Mouse (Mus musculus): Measurements from ENCODE around the gene Alox12b.

Gene Alox12b

DNA sequence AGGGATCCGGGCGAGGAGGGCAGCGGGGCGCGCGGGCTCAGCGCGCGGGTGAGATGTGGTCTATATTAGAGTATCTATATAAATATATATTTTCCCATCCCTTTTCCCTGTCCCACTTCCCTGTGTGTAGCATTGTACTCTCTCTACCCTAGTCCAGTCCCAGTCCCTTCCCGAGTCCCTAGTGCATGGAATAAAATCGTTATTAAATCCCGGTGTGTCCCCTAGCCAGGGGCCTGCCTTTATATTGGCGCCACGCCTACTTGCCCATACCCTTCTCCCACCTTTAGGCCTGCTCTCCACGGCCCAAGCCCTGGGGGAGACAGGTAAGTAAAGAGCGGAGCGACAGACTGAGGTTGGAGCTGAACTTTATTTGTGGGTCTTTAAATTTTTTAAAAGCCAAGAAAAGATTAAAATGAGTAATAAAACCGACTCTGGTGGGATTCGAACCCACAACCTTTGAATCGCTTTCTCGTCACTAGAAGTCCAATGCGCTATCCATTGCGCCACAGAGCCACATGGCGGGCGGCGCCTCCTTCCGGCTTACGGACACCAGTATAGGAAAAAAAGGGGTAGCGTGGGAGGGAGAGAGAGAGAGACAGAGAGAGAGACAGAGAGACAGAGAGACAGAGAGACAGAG, 33.6 kb upstream of the Alox12b start:
- peak; percentile 86 to 90 for DNase-seq (ENCODE audit: low spot score in 2 of 2)

DNA sequence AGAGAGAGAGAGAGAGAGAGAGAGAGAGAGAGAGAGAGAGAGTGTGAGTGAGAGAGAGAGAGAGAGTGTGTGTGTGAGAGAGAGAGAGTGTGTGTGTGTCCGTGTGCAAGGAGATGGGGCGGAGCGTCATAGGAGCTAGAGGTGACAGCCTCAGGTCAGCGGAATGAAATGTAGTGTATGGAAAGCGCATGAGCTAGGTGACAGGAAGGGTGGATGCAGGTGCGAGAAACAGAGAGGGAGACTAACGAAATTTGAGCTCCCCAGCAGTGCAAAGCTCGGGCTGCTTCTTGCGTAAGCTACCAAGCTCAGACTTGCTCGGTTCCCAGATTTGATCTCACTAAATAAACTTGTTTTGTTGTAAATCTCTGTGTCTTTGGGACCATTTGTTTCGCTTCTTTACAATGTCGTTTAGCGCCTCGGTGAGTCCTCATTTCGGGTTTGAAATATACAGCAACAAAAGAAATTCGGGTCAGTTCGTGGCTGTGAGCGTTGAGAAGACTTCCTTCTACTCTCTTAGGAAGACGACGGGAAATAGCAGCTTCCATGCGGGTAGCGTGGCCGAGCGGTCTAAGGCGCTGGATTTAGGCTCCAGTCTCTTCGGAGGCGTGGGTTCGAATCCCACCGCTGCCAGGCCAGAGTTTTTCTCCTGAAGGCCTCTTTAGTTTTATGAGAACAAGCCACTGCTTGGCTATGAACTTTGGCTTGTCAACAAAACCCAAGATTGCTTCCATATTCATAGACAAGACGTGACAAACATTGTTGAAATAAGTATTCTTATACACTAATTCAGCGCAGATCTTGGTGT, 32.9 kb upstream of the Alox12b start:
- DNase-seq (ENCODE audit: low spot score in 2 of 2), result peak; percentile 78 to 90

DNA sequence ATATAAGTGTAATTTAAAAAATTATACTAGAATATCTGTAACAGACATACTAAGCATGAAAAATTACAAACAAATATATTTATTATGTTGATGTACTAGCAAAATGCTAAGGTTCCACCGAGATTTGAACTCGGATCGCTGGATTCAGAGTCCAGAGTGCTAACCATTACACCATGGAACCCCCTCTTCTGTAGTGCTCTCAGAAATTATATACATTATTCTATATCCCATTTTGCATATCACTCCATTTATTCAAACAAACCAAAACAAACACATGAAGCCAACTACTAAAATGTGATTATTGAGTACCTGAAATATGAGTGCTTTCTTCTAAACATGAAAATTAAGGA, 32.3 kb upstream of the Alox12b start:
- DNase-seq (ENCODE audit: low spot score in 2 of 2), result peak in 1 of 2 experiments; percentile 55

DNA sequence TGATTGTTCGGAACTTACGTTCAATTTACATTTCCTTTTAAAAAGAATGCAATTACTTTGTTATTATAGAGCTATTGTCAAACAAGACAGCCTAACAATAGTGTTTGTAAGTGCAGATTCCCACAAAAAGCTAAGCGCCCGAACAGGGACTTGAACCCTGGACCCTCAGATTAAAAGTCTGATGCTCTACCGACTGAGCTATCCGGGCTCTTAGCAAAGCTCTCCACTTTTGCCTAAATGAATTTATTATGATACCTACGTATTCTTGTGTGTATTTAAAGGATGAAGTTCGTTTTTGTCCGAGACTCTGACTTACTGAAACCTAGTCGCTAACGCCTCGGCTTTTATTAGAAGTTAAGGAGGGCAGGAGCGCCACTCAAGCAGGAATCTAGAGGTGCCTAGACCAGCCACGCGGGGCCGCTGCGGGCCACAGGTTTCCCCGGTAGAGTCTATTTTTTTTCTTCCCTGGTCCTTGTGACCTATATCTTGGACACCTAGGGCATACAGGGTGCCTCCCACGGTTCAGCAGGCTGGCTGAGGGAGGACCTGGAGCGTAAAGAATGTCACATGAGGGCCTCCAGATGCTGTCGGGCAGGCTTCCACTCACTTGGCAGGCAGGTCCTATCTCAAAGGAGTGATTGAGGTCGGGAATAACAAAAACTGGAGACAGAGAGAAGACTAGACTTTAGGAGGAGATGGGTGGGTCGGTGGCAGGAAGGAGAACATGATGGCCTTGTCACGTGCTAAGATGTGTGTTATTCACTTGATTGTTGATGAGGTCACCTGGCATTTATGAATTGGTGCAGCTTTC, 31.5 kb upstream of the Alox12b start:
- peak in 1 of 2 experiments; percentile 78 for DNase-seq (ENCODE audit: low spot score in 2 of 2)

DNA sequence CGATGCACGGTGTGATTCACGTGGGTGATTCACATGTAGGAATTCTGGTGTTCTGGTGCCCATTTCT, 31.1 kb upstream of the Alox12b start, which contains the start of gene Aloxe3:
Aloxe3 (plus strand) TSS at position 45 of the 67 bp plus-strand sequence.
- no peak for DNase-seq (ENCODE audit: low spot score in 2 of 2)

DNA sequence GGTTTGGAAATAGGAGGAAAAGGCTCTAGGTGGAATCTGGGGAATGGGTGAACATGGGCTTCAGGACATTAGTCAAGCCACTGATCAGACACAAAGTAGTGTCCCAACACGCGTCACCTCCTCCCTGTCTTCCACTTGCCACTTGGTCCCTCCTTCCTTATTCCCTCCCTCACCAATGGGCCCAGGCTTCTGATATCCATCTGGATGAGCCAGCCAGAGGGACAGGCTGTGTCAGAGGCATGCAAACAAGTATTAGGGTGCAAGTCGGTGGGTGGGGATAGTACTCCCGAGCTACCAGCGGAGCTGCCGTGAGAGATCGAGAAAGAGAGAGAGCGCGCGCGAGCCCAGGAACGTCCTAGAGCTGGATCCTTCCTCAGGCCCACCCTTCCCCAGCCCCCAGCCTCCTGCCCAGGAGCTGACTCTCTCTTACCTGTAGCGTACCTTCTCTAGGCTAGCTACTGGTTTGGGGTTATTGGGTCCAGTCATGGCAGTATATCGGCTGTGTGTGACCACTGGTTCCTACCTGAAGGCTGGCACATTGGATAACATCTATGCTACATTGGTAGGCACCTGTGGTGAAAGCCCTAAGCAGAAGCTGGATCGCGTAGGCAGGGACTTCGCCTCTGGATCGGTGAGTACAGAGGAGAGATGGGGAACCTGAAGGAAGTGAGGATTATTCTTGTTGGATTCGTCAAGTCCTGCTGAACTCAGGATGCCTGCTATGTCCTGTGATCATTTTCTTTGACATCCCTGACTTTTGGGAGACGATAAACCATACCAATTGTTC, 30.7 kb upstream of the Alox12b start:
- no peak for DNase-seq (ENCODE audit: low spot score in 2 of 2)

DNA sequence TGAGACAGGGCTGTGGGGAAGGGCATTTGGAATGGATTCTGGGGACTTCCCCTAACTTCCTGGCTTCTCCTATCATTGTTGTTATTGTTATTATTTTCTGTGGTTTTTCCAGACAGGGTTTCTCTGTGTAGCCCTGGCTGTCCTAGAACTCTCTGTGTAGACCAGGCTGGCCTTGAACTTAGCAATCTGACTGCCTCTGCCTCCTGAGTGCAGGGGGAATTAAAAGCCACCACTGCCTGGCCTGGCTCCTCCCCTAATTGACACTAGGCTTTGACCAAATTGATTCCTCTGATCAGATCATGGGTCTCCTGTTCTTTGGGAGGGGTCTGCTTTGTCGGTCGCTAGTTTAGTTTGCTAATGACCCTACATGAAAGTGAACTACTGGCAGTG, 30.1 kb upstream of the Alox12b start:
- no peak for DNase-seq (ENCODE audit: low spot score in 2 of 2)

DNA sequence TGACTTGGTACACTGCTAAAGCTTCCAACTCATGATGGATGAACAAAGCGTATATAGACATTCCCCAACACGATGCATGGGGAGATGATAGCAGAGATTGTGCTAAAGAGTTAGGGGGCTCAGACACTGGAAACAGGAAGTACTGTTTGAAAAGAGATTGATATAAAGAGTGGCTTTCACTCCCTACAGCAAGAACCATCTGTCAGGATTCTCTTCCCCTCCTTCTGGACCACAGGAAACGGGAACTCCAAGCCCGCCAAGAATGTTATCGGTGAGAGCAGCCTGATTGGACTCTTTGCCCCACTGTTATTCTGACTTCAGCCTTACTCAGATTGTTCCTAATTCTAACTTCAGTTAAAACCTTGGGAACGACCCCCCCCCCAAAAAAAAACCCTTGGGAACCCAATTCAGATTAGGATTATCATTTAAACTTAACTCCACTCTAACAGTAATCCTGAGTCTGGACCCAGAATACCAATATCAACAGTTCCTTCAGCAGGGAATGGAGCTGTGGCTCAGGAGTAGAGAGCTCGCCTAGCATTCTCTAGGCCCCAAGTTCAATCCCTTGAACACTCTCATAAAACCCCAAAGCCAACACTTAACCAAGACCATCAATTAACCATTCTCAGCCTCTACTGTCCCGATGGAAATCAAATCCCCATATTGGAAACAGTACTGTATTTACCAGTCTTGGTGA, 28.2 kb upstream of the Alox12b start:
- no peak for DNase-seq (ENCODE audit: low spot score in 2 of 2)

DNA sequence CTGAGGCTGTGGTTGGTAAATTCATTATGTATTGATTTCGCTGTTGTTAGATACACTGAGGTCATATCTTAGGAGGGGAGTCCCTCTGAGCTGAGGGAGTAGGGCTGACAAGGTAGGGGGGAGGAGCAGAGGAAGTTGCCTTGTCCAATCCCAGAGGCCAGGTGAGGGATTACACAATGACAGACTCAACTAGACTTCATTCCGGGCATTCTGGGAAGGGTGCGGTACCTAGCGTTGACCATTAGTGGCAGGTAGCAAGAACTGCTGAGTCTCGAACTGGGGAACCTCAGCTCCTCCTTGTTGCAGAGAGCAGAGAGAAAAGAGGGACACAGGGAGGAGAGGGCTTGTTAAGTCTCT, 23.2 kb upstream of the Alox12b start:
- no peak for DNase-seq (ENCODE audit: low spot score in 2 of 2)

DNA sequence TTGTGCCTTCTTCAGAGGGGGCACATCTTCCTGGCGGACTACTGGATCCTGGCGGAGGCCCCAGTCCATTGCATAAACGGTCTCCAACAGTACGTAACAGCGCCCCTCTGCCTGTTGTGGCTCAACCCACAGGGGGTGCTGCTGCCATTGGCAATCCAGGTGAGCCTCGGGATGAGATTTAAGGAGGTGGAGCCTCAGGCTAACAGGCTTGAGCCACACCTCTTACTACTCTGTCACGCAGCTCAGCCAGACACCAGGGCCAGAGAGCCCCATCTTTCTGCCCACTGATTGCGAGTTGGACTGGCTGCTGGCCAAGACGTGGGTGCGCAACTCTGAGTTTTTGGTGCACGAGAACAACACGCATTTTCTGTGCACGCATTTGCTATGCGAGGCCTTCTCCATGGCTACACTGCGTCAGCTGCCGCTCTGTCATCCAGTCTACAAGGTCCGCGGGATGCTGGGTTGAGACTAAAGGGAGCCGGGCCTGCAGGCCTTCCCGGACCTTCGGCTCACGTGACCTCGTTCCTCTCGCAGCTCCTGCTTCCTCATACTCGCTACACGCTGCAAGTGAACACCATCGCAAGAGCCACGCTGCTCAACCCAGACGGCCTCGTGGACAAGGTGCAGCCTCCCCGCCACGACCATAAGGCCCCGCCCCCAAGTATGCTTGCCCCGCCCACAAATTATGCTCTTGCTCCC, 22.7 kb upstream of the Alox12b start:
- DNase-seq (ENCODE audit: low spot score in 2 of 2), result peak; percentile 71 to 82

DNA sequence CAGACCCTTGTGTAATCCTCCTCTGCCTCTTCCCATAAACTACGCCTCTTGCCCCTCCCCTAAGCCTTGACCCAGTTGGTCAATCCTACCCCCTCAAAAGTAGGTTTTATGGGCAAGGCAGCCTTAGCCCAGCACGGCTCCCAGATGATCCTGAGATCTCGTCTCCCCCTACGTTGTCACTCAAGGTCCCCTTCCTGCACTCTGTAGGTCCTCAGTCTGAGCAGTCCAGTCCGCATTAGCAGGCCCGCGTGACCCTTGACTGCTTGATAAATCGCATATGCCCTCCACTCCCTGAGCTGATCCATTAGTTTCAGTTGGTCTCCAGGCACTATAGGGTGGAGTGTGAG, 22.2 kb upstream of the Alox12b start:
- DNase-seq (ENCODE audit: low spot score in 2 of 2), result no peak

DNA sequence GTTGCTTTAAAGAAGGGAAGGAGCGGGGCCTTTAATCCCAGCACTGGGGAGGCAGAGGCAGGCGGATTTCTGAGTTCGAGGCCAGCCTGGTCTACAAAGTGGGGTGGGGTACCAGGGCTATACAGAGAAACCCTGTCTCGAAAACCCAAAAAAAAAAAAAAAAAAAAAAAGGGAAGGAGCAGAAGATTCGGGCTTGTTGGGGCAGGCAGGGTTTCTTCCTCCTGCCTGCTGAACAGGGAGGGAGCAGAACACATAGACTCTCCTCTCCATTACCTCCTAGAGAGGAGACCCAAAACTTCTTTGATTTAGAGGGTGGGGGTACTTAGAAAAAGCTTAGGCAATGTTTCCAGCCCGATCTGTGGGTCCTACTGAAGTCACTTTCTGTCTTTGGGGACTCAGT, 21.4 kb upstream of the Alox12b start:
- DNase-seq (ENCODE audit: low spot score in 2 of 2), result no peak

DNA sequence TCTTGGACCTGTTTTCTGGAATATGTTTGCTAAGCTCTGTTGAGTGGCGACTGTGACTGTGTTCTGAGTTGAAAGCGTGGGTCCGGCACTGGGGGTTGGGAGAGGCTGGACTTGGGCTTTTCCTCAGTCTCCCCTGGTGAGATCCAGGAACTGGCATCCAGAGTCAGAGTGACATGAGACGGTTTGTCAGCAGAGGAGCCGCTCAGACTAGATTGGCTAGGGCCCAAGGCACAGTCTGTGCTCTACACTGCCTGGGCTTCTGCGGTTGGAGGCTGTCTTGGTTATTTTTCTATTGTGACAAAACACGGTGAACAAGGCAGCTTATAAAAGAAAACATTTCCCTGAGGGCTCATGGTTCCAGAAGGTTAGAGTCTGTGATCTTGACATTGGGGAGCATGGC, 9.2 kb upstream of the Alox12b start:
- DNase-seq (ENCODE audit: low spot score in 2 of 2), result no peak

DNA sequence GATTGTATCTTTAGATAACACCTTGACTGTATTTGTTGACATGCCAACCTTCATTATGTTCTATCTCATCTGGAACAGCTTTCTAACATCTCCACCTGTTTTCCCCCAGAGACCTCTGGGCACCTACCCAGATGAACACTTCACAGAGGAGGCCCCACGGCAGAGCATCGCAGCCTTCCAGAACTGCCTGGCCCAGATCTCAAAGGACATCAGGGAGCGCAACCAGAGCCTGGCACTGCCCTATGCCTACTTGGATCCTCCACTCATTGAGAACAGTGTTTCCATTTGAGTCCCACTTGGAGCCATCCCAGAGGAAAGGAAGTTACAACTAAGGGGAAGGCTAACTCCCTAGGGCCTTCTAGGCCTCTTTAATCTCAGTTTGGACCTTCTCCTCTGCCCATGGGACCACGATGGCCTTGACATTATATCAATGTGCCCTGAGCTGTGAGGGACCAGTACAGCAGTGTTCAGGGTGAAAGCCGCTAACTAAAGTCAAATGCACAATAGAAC, 8.3 kb upstream of the Alox12b start:
- no peak for DNase-seq (ENCODE audit: low spot score in 2 of 2)

DNA sequence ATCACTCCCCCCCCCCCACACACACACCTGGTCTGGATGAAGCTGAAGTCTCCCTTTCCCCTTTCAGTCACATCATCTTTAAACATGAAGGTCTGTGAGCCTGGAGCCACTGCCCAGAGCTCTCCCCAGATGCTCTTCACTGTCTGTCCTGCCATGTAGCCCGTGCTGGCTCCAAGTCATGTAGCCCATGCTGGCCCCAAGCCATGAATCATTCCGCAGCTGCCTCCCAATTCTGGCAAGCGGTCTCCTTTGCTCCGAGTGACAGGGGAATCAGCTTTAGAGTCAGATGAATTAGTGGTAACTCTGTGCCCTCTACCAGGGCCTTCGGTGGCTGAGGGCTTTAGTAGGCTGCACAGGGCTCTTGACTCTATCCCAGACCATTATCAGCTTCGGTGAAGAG, 7.1 kb upstream of the Alox12b start:
- no peak for DNase-seq (ENCODE audit: low spot score in 2 of 2)

DNA sequence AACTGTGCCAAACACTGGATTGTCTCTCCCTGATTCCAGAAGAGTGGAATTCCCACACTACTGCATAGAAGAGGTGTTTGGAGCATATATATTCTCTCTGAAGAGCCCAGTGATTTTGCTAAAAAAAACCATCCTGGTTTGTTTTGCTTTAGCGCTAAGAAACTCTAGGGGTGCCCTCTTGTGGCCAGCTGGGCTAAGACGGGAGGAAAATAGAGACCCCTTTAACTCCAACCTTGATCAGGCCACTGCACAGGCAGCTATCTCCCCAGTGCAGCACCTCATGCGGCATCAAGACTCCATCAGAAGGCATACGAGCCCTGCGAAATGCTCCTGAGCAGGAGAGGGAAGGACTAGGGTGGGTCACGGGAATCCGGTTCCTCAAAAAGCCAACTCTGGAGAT, 6.3 kb upstream of the Alox12b start:
- peak in 1 of 2 experiments; percentile 61 for DNase-seq (ENCODE audit: low spot score in 2 of 2)

DNA sequence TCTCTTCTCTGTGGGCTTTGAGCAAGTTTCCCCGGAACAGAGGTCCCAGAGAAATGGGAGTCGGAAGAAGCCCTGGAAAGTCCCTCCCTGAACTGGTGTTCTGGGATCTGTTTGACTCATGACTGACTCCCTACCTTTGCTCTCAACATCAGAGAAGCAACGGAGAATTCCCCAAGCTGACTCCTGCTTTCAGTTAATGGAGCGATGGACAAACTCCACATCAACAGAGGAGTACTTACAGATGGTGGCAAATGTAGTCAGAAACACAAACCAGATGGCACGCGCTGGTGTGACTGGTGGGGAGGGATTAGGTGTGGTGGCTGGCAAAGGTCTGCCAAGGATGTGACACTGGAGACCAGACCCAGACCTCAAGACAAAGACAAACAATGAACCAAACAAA, 5.8 kb upstream of the Alox12b start:
- no peak for DNase-seq (ENCODE audit: low spot score in 2 of 2)

DNA sequence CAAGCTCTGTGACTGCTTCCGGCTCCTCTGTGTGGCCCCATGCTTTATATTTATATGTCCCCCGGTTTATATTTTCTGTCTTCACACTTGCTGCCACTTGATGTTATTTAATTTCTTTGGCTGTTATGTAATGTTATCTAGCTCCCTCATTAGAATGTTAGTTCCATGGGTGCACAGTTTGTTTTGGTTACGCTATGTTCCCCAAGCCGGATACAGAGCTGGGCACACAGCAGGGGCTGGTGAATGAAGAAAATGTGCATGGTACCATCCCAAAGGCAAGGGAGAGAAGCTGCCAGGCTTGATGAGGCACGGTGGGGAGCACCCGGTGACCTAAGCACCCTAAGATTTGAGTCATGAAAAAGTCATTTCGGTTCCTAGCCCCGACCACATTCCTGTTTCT, 3.0 kb upstream of the Alox12b start:
- no peak for DNase-seq (ENCODE audit: low spot score in 2 of 2)

DNA sequence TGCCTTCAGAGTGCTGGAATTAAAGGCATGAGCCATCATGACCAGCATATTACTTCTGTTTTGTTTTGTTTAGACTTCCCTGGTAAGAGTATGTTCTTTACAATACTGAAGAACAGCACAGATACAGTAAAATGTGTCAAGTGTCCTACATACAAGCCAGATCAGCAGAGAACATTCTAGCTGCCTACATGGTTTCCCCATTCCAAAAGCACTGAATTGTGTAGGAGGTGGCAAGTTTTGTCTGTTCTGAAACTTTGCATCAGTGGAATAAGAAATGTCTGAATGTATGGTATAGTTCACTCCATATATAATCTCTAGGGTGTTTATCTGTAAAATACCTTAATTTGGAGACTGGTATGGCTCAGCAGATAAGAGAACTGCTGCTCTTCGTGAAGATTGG, 1.4 kb upstream of the Alox12b start:
- no peak for DNase-seq (ENCODE audit: low spot score in 2 of 2)

DNA sequence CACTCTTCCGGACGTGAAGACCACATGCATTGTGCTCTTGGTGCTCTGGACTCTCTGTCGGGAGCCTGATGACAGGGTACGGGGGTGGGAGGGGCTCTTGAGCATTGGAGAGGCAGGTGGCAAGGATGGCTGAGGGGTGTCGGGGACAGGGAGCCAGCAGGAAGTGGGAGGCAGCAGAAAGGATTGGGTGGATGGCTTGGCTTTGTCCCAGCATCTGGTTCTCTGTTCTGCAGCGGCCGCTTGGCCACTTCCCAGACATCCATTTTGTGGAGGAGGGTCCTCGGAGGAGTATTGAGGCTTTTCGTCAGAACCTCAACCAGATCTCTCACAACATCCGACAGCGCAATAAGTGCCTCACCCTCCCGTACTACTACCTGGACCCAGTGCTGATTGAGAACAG, 12.5 kb downstream of the Alox12b start:
- no peak for DNase-seq (ENCODE audit: low spot score in 2 of 2)

DNA sequence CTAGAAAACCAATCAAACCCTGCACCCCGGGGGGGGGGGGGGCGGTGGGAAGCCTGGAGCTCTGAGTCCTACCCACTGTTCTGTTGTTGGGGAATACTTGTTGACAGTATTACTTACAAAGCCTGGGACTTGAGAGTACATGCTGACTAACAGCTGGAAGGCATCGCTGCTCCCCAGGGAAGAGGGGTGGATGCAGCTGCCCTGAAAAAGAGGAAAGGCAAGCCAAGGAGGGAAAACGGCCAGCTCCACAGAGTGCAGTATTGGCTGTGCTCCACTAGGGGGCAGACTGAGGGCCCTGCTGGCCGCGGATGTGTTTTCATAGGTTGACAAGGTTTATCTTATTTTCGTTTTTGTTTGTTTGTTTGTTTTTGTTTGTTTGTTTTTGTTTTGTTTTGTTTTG, 14.8 kb downstream of the Alox12b start:
- peak in 1 of 2 experiments; percentile 57 for DNase-seq (ENCODE audit: low spot score in 2 of 2)
